Mouse (Mus musculus) limb, embryonic 10.5 days (tissue): Measurements from ENCODE around the gene Lim2. TPM values are rescaled to one million over a fixed set of nuclear protein-coding genes. Genes with fewer than 3 reads are reported as not detected.
A peak's percentile ranks its signal among the peaks of the same experiment; 100 is the strongest.

Experiments
- DNase-seq: peaks from one replicate; pipeline ENCODE4 v3.0.0-alpha.2; 2017; ENCODE audit warnings: low spot score
- H3K27ac ChIP-seq: fragments of 300-500 bp; sonication (generic); 2 replicates; pipeline ENCODE4 v1.5.1; 2016; ENCODE audit warnings: mild to moderate bottlenecking
- H3K27me3 ChIP-seq: fragments of 300-500 bp; sonication (generic); 2 replicates; pipeline ENCODE4 v1.6.1; 2016; ENCODE audit warnings: low read depth, mild to moderate bottlenecking; ENCODE audit not compliant: poor library complexity, severe bottlenecking
- H3K36me3 ChIP-seq: fragments of 300-500 bp; sonication (generic); 2 replicates; pipeline ENCODE4 v1.6.1; 2016; ENCODE audit warnings: mild to moderate bottlenecking, moderate library complexity
- H3K4me1 ChIP-seq: fragments of 300-500 bp; sonication (generic); 2 replicates; pipeline ENCODE4 v1.6.1; 2016
- H3K4me3 ChIP-seq: fragments of 300-500 bp; sonication (generic); 2 replicates; pipeline ENCODE4 v1.5.1; 2016; ENCODE audit warnings: mild to moderate bottlenecking, moderate library complexity
- H3K9me3 ChIP-seq: fragments of 300-500 bp; sonication (generic); replicated peaks from 2 replicates; pipeline ENCODE4 v1.6.1; 2016; ENCODE audit warnings: mild to moderate bottlenecking
- WGBS: fragments of 180-500 bp; shearing (Covaris S2); methylation state at CpG from one replicate; pipeline ENCODE4 v1.1.7; 2016; 5-methylcytosine and 5-hydroxymethylcytosine counted together
- microRNA-seq: library from miRNA; unstranded; fragments of <30 nt; microRNA quantifications from one replicate; pipeline ENCODE4, GENCODE M21; 2017
- polyA plus RNA-seq: library from polyadenylated mRNA; unstranded; fragments of >200 nt; fragmentation: Nextera tagmentation; extraction: Ambion mirVana; gene quantifications from 2 replicates; pipeline ENCODE4 v1.2.1, GENCODE M21; 2016

The Lim2 gene
- polyA plus RNA-seq, 1 experiment from 2014 or later, result not detected

DNA sequence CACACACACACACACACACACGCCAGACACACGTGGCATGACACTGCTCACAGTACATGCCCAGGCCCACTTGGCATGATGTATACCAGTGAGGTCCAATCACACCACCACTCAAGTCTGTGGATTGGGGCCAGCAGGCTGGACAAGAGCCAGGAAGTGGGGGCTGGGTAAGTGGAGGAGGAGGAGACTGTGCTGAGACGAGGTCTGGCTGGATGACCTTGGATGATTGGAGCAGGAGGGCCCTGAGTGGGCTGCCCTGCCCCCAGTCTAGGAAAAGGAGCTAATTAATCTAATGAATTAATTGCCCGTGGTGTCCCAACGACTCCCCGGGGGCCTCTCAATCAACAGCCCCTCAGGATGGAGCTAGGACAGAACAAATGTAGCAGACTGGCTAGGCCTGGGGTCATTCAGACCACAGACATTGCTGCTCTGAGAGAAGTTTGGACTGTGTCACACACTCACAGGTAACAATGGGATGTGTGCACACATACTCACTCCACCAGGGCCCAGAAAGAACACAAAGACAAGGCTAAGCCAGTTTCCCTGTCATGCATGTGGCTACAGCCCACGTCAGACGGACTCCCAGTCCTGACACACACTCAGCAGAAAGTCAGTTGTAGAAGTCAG lies 54.7 kb downstream of the Lim2 start:
- H3K36me3 ChIP-seq, result no peaks in the 10 kb centered on the region
- no peak overlapping the region for H3K27ac ChIP-seq
- peaks cover 23% of the 10 kb centered on the region for H3K27me3 ChIP-seq
- no peak overlapping the region for H3K4me3 ChIP-seq
- no peaks in the 10 kb centered on the region for H3K9me3 ChIP-seq
- DNase-seq, result no peak
- WGBS, result 74% methylated on average over 8 of the region's 8 CpGs
- H3K4me1 ChIP-seq, result peaks cover 6% of the 10 kb centered on the region

DNA sequence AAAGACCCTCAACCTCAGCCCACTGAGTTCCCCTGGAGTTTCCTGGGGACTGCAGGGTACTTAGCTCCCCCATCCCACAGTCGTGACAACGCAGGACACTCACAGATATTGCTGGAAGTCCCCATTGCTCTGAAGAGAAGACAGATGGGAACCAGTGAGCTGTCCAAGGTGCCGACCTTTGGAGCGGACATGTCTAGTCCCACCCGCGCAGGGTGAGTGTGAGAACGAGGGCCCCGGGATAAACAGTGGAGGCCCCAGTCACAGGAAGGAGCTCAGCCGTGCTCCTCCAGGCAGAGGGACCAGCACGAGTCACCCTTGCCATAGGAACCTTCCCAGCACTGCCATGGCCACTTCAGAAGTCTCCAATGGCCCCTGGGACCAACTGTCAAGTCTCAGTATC lies 55.8 kb downstream of the Lim2 start:
- Histone ChIP-seq H3K36me3 (no peaks in the 10 kb centered on the region), H3K27ac (no peak overlapping the region), H3K27me3 (peaks cover 19% of the 10 kb centered on the region), H3K4me3 (no peak overlapping the region), H3K9me3 (no peaks in the 10 kb centered on the region), H3K4me1 (peaks cover 6% of the 10 kb centered on the region)
- peak; percentile 50 for DNase-seq
- WGBS, result 8% methylated on average over 10 of the region's 10 CpGs

Small RNA genes lying within 50 kb of the gene (microRNA-seq; reads per million reads assigned to microRNA genes)
- not detected for gene Mir7051

Other genes with a start within 250 kb of the Lim2 start
- 8.4 and 11.0 TPM in 2 replicates for gene Zfp715, start 114.4 kb upstream of the Lim2 start, polyA plus RNA-seq
- 0.20 and 0.29 TPM in 2 replicates for gene Siglecf, start 76.3 kb upstream of the Lim2 start, polyA plus RNA-seq
- 0.26 TPM in 2 replicates for gene Siglecg, start 19.5 kb upstream of the Lim2 start, polyA plus RNA-seq
- 0.28 TPM in 1 of 2 replicates, not detected in the other for gene Nkg7, start 9.4 kb downstream of the Lim2 start, polyA plus RNA-seq
- not detected in 2 replicates for gene Cldnd2, start 13.1 kb downstream of the Lim2 start, polyA plus RNA-seq
- 240 and 248 TPM in 2 replicates for gene Etfb, start 16.4 kb downstream of the Lim2 start, polyA plus RNA-seq
- gene Gm45233, start 16.5 kb downstream of the Lim2 start, polyA plus RNA-seq, result 0.78 TPM in 1 of 2 replicates, not detected in the other
- 1.2 and 1.3 TPM in 2 replicates for gene Vsig10l, start 35.5 kb downstream of the Lim2 start, polyA plus RNA-seq
- 0.21 and 0.46 TPM in 2 replicates for gene Iglon5, start 62.4 kb downstream of the Lim2 start, polyA plus RNA-seq
- gene 4931406B18Rik, start 78.3 kb downstream of the Lim2 start, polyA plus RNA-seq, result not detected in 2 replicates
- gene Cd33, start 116.8 kb downstream of the Lim2 start, polyA plus RNA-seq, result 0.48 and 0.59 TPM in 2 replicates
- gene Zfp658, start 134.6 kb downstream of the Lim2 start, polyA plus RNA-seq, result 4.3 and 5.4 TPM in 2 replicates
- 13.3 and 15.4 TPM in 2 replicates for gene Zfp719, start 151.9 kb downstream of the Lim2 start, polyA plus RNA-seq
- 0.99 and 1.0 TPM in 2 replicates for gene Zfp819, start 179.5 kb downstream of the Lim2 start, polyA plus RNA-seq
- gene Ceacam18, start 207.0 kb downstream of the Lim2 start, polyA plus RNA-seq, result not detected in 2 replicates
- 0.21 TPM in 1 of 2 replicates, not detected in the other for gene Siglece, start 232.5 kb downstream of the Lim2 start, polyA plus RNA-seq
- gene Ctu1, start 244.3 kb downstream of the Lim2 start, polyA plus RNA-seq, result 21.3 and 21.6 TPM in 2 replicates